Comparison of ENCODE assay signal across 9 mouse cellular contexts in genomic region chr16:4606431-4607084, GRCm38 (mm10). TPM values are rescaled to one million over a fixed set of nuclear protein-coding genes. Genes with fewer than 3 reads are reported as not detected.
A peak's percentile ranks its signal among the peaks of the same experiment; 100 is the strongest.
DNase-seq lines count a peak whose midpoint lies in the region; ATAC-seq lines count a peak whose summit lies in the region.
"Had no signal": no experiment of that assay in that cellular context is flagged by ENCODE, and none has a peak within 500 bp of the region (broad histone marks: within the 10 kb centered on the region; RNA-seq: fewer than 3 reads in every experiment).

No protein-coding gene starts in this region.

- no peak for ATAC-seq in neural tube, embryonic 11.5 days (ENCODE audit: insufficient read depth, low FRiP score, low TSS enrichment)
- peak; percentile 57 for ATAC-seq in common myeloid progenitor, adult 5-6 weeks (replicated peaks; ENCODE audit: low read depth, poor library complexity, severe bottlenecking)
- 0 out of 2 replicates have a peak, but pooled peaks have one; percentile 15 for ATAC-seq in heart, embryonic 14.5 days (ENCODE audit: insufficient number of reproducible peaks, insufficient read depth, low FRiP score, low read depth)
- no peak for ATAC-seq in kidney, embryonic 15.5 days (replicated peaks; ENCODE audit: low FRiP score)
- ATAC-seq in stomach, embryonic 15.5 days (ENCODE audit: insufficient read depth, low FRiP score, low read depth): no peak

- 0 out of 2 replicates have a peak overlapping the region, but pooled peaks have one; percentile 44 for H3K27ac ChIP-seq in neural tube, embryonic 11.5 days (ENCODE audit: low read depth, low read length)
- peak overlapping the region; percentile 42 to 56; a peak in 3 of 4 replicates for H3K27ac ChIP-seq in heart, embryonic 14.5 days (replicated peaks in 1 of 2; ENCODE audit: control insufficient read depth in 1 of 2, insufficient read depth in 1 of 2, low read depth in 2 of 2, low read length in 2 of 2)
- peak overlapping the region; percentile 93 for H3K27ac ChIP-seq in kidney, embryonic 15.5 days
- peak overlapping the region; percentile 62 for H3K27ac ChIP-seq in stomach, embryonic 15.5 days
- H3K27ac ChIP-seq: liver, embryonic 15.5 days had no signal

- WGBS in neural tube, embryonic 11.5 days: 39% methylated on average over 5 of the region's 5 CpGs
- 20% methylated on average over 5 of the region's 5 CpGs for WGBS in heart, embryonic 14.5 days
- WGBS in kidney, embryonic 15.5 days: 11% methylated on average over 5 of the region's 5 CpGs
- 15% methylated on average over 5 of the region's 5 CpGs for WGBS in stomach, embryonic 15.5 days

- peaks cover 59% of the 10 kb centered on the region for H3K4me1 ChIP-seq in neural tube, embryonic 11.5 days (ENCODE audit: control insufficient read depth, insufficient read depth, low read length)
- peaks cover 56 to 69% of the 10 kb centered on the region in 2 experiments for H3K4me1 ChIP-seq in heart, embryonic 14.5 days (ENCODE audit: control insufficient read depth in 2 of 2, insufficient read depth in 2 of 2, low read length in 2 of 2)
- peaks cover 76% of the 10 kb centered on the region for H3K4me1 ChIP-seq in kidney, embryonic 15.5 days
- H3K4me1 ChIP-seq in stomach, embryonic 15.5 days: peaks cover 68% of the 10 kb centered on the region

- no peak overlapping the region for H3K4me3 ChIP-seq in neural tube, embryonic 11.5 days (ENCODE audit: low read depth, low read length)
- no peak overlapping the region for H3K4me3 ChIP-seq in heart, embryonic 14.5 days (ENCODE audit: control insufficient read depth in 1 of 2, insufficient read depth in 1 of 2, low read depth in 1 of 2, low read length in 2 of 2)
- H3K4me3 ChIP-seq in kidney, embryonic 15.5 days (replicated peaks): no peak overlapping the region; the same call in 1 of the 2 replicates
- H3K4me3 ChIP-seq in stomach, embryonic 15.5 days (replicated peaks): no peak overlapping the region
- H3K4me3 ChIP-seq: liver, embryonic 15.5 days had no signal

- H3K27me3 ChIP-seq in neural tube, embryonic 11.5 days (ENCODE audit: control insufficient read depth, insufficient read depth, low read length): no peaks in the 10 kb centered on the region
- no peaks in the 10 kb centered on the region for H3K27me3 ChIP-seq in heart, embryonic 14.5 days (ENCODE audit: control insufficient read depth, insufficient read depth, low read length)
- no peaks in the 10 kb centered on the region for H3K27me3 ChIP-seq in kidney, embryonic 15.5 days
- no peaks in the 10 kb centered on the region for H3K27me3 ChIP-seq in stomach, embryonic 15.5 days (replicated peaks)
- H3K27me3 ChIP-seq: liver, embryonic 15.5 days had no signal

- no peaks in the 10 kb centered on the region for H3K9me3 ChIP-seq in neural tube, embryonic 11.5 days (ENCODE audit: control insufficient read depth, low read length)
- H3K9me3 ChIP-seq in heart, embryonic 14.5 days (ENCODE audit: control insufficient read depth, low read length): no peaks in the 10 kb centered on the region
- H3K9me3 ChIP-seq in kidney, embryonic 15.5 days (replicated peaks): no peaks in the 10 kb centered on the region
- H3K9me3 ChIP-seq in stomach, embryonic 15.5 days: no peaks in the 10 kb centered on the region
- H3K9me3 ChIP-seq: liver, embryonic 15.5 days had no signal

- DNase-seq in neural tube, embryonic 11.5 days (ENCODE audit: low spot score): no peak
- no peak for DNase-seq in neural tube, embryonic 10.5 days (ENCODE audit: extremely low spot score, low spot score)
- peak; percentile 86 for DNase-seq in lung, postnatal 25 days (ENCODE audit: low spot score)
- no peak for DNase-seq in left cerebral cortex, adult 11 months (ENCODE audit: low spot score)

- H3K36me3 ChIP-seq in neural tube, embryonic 11.5 days (ENCODE audit: control insufficient read depth, insufficient read depth, low read length): peaks cover 5% of the 10 kb centered on the region
- H3K36me3 ChIP-seq in heart, embryonic 14.5 days (ENCODE audit: control insufficient read depth, insufficient read depth, low read length): peaks cover 31% of the 10 kb centered on the region
- peaks cover 29% of the 10 kb centered on the region for H3K36me3 ChIP-seq in kidney, embryonic 15.5 days
- H3K36me3 ChIP-seq in stomach, embryonic 15.5 days: peaks cover 16% of the 10 kb centered on the region

- no peak overlapping the region for H3K4me2 ChIP-seq in neural tube, embryonic 11.5 days (ENCODE audit: low read depth)
- peak overlapping the region; percentile 28 for H3K4me2 ChIP-seq in heart, embryonic 14.5 days (ENCODE audit: low read length)
- 0 out of 2 replicates have a peak overlapping the region, but pooled peaks have one; percentile 39 for H3K4me2 ChIP-seq in kidney, embryonic 15.5 days
- H3K4me2 ChIP-seq in stomach, embryonic 15.5 days: 0 out of 2 replicates have a peak overlapping the region, but pooled peaks have one; percentile 19
- H3K4me2 ChIP-seq: liver, embryonic 15.5 days had no signal

- no peak overlapping the region; the same call in 1 of the 2 replicates for H3K9ac ChIP-seq in neural tube, embryonic 11.5 days (ENCODE audit: low read length)
- H3K9ac ChIP-seq in heart, embryonic 14.5 days (ENCODE audit: low read length): peak overlapping the region; percentile 42
- H3K9ac ChIP-seq in kidney, embryonic 15.5 days: 0 out of 2 replicates have a peak overlapping the region, but pooled peaks have one; percentile 14
- no peak overlapping the region for H3K9ac ChIP-seq in stomach, embryonic 15.5 days
- H3K9ac ChIP-seq: liver, embryonic 15.5 days had no signal

RNA-seq across cellular contexts. Expression of gene Glis2, which starts 12.0 kb away (rescaled TPM):
- 32.4 and 37.0 TPM in 2 replicates for polyA plus RNA-seq in neural tube, embryonic 11.5 days (2014; fragmentation: Nextera tagmentation; extraction: Ambion mirVana)
- 2.9 and 5.8 TPM in 2 replicates for total RNA-seq in common myeloid progenitor, adult 5-6 weeks (2017)
- polyA plus RNA-seq in heart, embryonic 14.5 days (2014; fragmentation: Nextera tagmentation; extraction: Ambion mirVana): 17.8 and 21.4 TPM in 2 replicates
- 41.2 and 43.8 TPM in 2 replicates for polyA plus RNA-seq in kidney, embryonic 15.5 days (2015; fragmentation: Nextera tagmentation; extraction: Ambion mirVana)
- polyA plus RNA-seq in stomach, embryonic 15.5 days (2015; fragmentation: Nextera tagmentation; extraction: Ambion mirVana): 27.9 and 30.6 TPM in 2 replicates

RNA-seq across cellular contexts. Expression of gene Pam16, which starts 18.2 kb away (rescaled TPM):
- 94.3 and 108 TPM in 2 replicates for polyA plus RNA-seq in neural tube, embryonic 11.5 days (2014; fragmentation: Nextera tagmentation; extraction: Ambion mirVana)
- 8.3 and 11.1 TPM in 2 replicates for total RNA-seq in common myeloid progenitor, adult 5-6 weeks (2017)
- 157 and 165 TPM in 2 replicates for polyA plus RNA-seq in heart, embryonic 14.5 days (2014; fragmentation: Nextera tagmentation; extraction: Ambion mirVana)
- polyA plus RNA-seq in kidney, embryonic 15.5 days (2015; fragmentation: Nextera tagmentation; extraction: Ambion mirVana): 90.1 and 92.6 TPM in 2 replicates
- polyA plus RNA-seq in stomach, embryonic 15.5 days (2015; fragmentation: Nextera tagmentation; extraction: Ambion mirVana): 46.5 and 75.7 TPM in 2 replicates

RNA-seq across cellular contexts. Expression of gene Vasn, which starts 33.2 kb away (rescaled TPM):
- 10.5 and 11.1 TPM in 2 replicates for polyA plus RNA-seq in neural tube, embryonic 11.5 days (2014; fragmentation: Nextera tagmentation; extraction: Ambion mirVana)
- total RNA-seq in common myeloid progenitor, adult 5-6 weeks (2017): 0.10 and 0.46 TPM in 2 replicates
- polyA plus RNA-seq in heart, embryonic 14.5 days (2014; fragmentation: Nextera tagmentation; extraction: Ambion mirVana): 11.9 and 12.8 TPM in 2 replicates
- polyA plus RNA-seq in kidney, embryonic 15.5 days (2015; fragmentation: Nextera tagmentation; extraction: Ambion mirVana): 22.7 and 23.5 TPM in 2 replicates
- polyA plus RNA-seq in stomach, embryonic 15.5 days (2015; fragmentation: Nextera tagmentation; extraction: Ambion mirVana): 17.2 and 17.3 TPM in 2 replicates

RNA-seq across cellular contexts. Expression of gene Dnaja3, which starts 33.2 kb away (rescaled TPM):
- 54.2 and 56.6 TPM in 2 replicates for polyA plus RNA-seq in neural tube, embryonic 11.5 days (2014; fragmentation: Nextera tagmentation; extraction: Ambion mirVana)
- total RNA-seq in common myeloid progenitor, adult 5-6 weeks (2017): 55.8 and 68.1 TPM in 2 replicates
- polyA plus RNA-seq in heart, embryonic 14.5 days (2014; fragmentation: Nextera tagmentation; extraction: Ambion mirVana): 68.9 and 70.3 TPM in 2 replicates
- polyA plus RNA-seq in kidney, embryonic 15.5 days (2015; fragmentation: Nextera tagmentation; extraction: Ambion mirVana): 77.7 and 81.4 TPM in 2 replicates
- polyA plus RNA-seq in stomach, embryonic 15.5 days (2015; fragmentation: Nextera tagmentation; extraction: Ambion mirVana): 68.4 and 77.6 TPM in 2 replicates

RNA-seq across cellular contexts. Expression of gene Tfap4, which starts 46.9 kb away (rescaled TPM):
- 16.1 and 17.8 TPM in 2 replicates for polyA plus RNA-seq in neural tube, embryonic 11.5 days (2014; fragmentation: Nextera tagmentation; extraction: Ambion mirVana)
- total RNA-seq in common myeloid progenitor, adult 5-6 weeks (2017): 53.1 and 60.7 TPM in 2 replicates
- polyA plus RNA-seq in heart, embryonic 14.5 days (2014; fragmentation: Nextera tagmentation; extraction: Ambion mirVana): 2.5 and 4.1 TPM in 2 replicates
- 24.6 and 25.7 TPM in 2 replicates for polyA plus RNA-seq in kidney, embryonic 15.5 days (2015; fragmentation: Nextera tagmentation; extraction: Ambion mirVana)
- polyA plus RNA-seq in stomach, embryonic 15.5 days (2015; fragmentation: Nextera tagmentation; extraction: Ambion mirVana): 20.3 and 22.4 TPM in 2 replicates

Comparison
In these comparisons a context has a peak if more than half of its experiments do, and no peak if none do; other contexts are left out.
1. ATAC-seq: peak in common myeloid progenitor, adult 5-6 weeks (single experiment) and heart, embryonic 14.5 days (single experiment); none in neural tube, embryonic 11.5 days (single experiment), kidney, embryonic 15.5 days (single experiment) and stomach, embryonic 15.5 days (single experiment).
2. H3K9ac ChIP-seq: peak in heart, embryonic 14.5 days (single experiment) and kidney, embryonic 15.5 days (single experiment); none in neural tube, embryonic 11.5 days (single experiment) and stomach, embryonic 15.5 days (single experiment).
3. Peak in every context shown above with its lines, with median percentiles within 50 percentile points of each other: H3K27ac ChIP-seq.